Mouse (Mus musculus) Patski (cell line): ENCODE results near the gene Tmem92. TPM values are rescaled to one million over a fixed set of nuclear protein-coding genes. Genes with fewer than 3 reads are reported as not detected.

Experiments
- ATAC-seq: fragments of 100-300 bp; one replicate; pipeline ENCODE4 v1.8.0; 2021
- CTCF ChIA-PET: fragments of 350-600 bp; sonication (Branson Sonifier 250); formaldehyde crosslinking; loops from one replicate; lab custom pipeline; 2022; ENCODE audit warnings: inconsistent platforms; lab: Charles Lee
- POLR2A ChIA-PET: fragments of 350-600 bp; sonication (Branson Sonifier 250); formaldehyde crosslinking; loops from one replicate; lab custom pipeline; 2022; ENCODE audit warnings: antibody characterized with exemption, inconsistent platforms; lab: Charles Lee
- DNase-seq: peaks from one replicate; pipeline ENCODE4 v3.0.0-alpha.2; 2011; ENCODE audit warnings: low read depth, low spot score
- H3K27me3 ChIP-seq: fragments of 371-371 bp; one replicate; pipeline ENCODE4 v1.5.1; 2021
- CTCF ChIP-seq: fragments of 100-300 bp; IDR thresholded peaks from one replicate; pipeline ENCODE4 v1.5.1; 2021
- in situ Hi-C: fragments of 300-500 bp; cut with MboI; formaldehyde crosslinking; loops from 3 replicates; pipeline ENCODE4 v1.11.1; 2018; ENCODE audit warnings: low pct_unique_long_range_greater_than_20kb, mixed read lengths
- polyA plus RNA-seq: library from polyadenylated mRNA; unstranded; gene quantifications from one replicate; pipeline ENCODE4 v1.2.3, GENCODE M21; 2021

The Tmem92 gene
- polyA plus RNA-seq, 1 experiment from 2014 or later: not detected

- peak; percentile 85 for TF ChIP-seq CTCF
- DNase-seq (no peak), ATAC-seq (no peak)
- in situ Hi-C loops: no loop called here
- POLR2A ChIA-PET: no interaction called here
- CTCF ChIA-PET: interaction anchor here (0.6 to 2.8 kb wide), 13 partner anchors 10 to 206 kb away, joined by 3 to 33 read pairs (median 4); partner anchors contain the start of genes Cdc34b and Xylt2
- H3K27me3 ChIP-seq: no peaks in the 10 kb centered on the region
Measured at GRCm38 (mm10) chr11:94730261-94730660, 52.2 kb downstream of the Tmem92 start.

DNA sequence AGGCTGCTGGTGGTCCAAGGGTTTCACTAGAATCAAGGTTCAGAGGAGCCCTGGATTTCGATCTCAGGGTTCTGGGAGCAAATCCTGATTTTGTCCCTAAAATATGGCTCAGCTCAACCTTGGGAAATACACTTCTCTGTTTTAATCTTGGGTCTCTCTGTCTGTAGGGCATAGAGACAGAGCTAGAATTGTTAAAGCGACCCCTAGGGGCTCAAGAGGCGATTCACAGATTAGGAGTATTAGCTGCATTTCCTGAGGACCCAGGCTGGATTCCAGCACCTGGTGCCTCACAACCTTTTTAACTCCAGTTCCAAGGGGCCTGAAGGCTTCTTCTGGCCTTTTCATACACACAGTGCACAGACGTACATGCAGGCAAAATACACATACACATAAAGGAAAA lies 52.9 kb downstream of the Tmem92 start:
- DNase-seq (no peak), ATAC-seq (no peak)
- ChIA-PET CTCF (interaction anchor here (0.6 to 2.8 kb wide), 13 partner anchors 10 to 207 kb away, joined by 3 to 33 read pairs (median 4); partner anchors contain the start of genes Cdc34b and Xylt2), POLR2A (no interaction called here)
- H3K27me3 ChIP-seq: no peaks in the 10 kb centered on the region
- TF ChIP-seq CTCF: peak; percentile 34
- in situ Hi-C loops: no loop called here

DNA sequence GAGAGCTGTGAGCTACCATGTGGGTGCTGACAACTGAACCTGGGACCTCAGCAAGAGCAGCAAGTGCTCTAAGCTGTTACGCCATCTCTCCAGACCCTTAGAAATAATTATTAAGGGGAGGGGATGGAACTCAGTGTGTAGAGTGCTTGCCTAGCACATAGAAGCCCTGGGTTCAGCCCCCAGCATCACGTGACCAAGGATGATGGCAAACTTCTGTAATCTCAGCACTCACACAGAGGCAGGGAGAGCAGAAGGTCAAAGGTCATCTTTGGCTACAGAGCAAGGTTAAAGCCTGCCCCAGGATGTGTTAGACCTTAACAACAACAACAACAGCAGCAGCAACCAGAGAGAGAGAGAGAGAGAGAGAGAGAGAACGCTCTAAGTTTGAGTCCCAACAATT lies 54.0 kb downstream of the Tmem92 start:
- ChIA-PET POLR2A (interaction anchor here (1.0 kb wide), 1 partner anchor 9 kb away, joined by 3 read pairs; no protein-coding TSS in a partner anchor), CTCF (interaction anchor here (1.0 to 1.3 kb wide), 2 partner anchors 9 to 18 kb away, joined by 3 read pairs; no protein-coding TSS in a partner anchor)
- in situ Hi-C loops: no loop called here
- ATAC-seq (no peak), DNase-seq (no peak)
- no peak for TF ChIP-seq CTCF
- peaks cover 3% of the 10 kb centered on the region for H3K27me3 ChIP-seq

DNA sequence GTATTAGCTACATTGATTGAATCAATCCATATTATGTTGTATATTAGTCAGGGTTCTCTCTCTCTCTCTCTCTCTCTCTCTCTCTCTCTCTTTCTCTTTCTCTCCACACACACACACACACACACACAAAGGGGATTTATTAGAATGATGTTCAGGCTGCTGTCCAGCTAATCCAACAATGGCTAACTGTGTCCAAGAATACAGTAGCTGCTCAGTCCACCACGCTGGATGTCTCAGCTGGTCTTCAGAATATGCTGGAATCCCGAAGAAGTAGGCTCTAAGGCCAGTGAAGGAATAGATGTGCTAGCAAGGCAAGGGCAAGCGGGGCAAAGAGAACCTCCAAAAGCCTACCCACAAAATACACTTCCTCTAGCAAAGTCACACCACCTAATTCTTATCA lies 55.2 kb downstream of the Tmem92 start:
- H3K27me3 ChIP-seq: peaks cover 3% of the 10 kb centered on the region
- in situ Hi-C loops: no loop called here
- ChIA-PET POLR2A (interaction anchor here (0.6 kb wide), 1 partner anchor 14 kb away, joined by 3 read pairs; the partner anchor contains the start of gene Cdc34b), CTCF (interaction anchor here (1.3 kb wide), 1 partner anchor 7 kb away, joined by 3 read pairs; no protein-coding TSS in a partner anchor)
- DNase-seq (no peak), ATAC-seq (no peak)
- TF ChIP-seq CTCF: no peak

Other genes starting within 250 kb of the Tmem92 start
- gene Rsad1, start 233.4 kb downstream of the Tmem92 start, polyA plus RNA-seq: 11.4 TPM
- gene Chad, start 217.7 kb downstream of the Tmem92 start, polyA plus RNA-seq: 0.04 TPM
- gene Acsf2, start 180.8 kb downstream of the Tmem92 start, polyA plus RNA-seq: 6.5 TPM
- gene Lrrc59, start 152.9 kb downstream of the Tmem92 start, polyA plus RNA-seq: 157 TPM
- gene Mrpl27, start 128.9 kb downstream of the Tmem92 start, polyA plus RNA-seq: 54.1 TPM
- 6.9 TPM for gene Eme1, start 128.7 kb downstream of the Tmem92 start, polyA plus RNA-seq
- 34.5 TPM for gene Xylt2, start 105.2 kb downstream of the Tmem92 start, polyA plus RNA-seq
- not detected for gene Gm11541, start 78.2 kb downstream of the Tmem92 start, polyA plus RNA-seq
- 2.2 TPM for gene Cdc34b, start 40.9 kb downstream of the Tmem92 start, polyA plus RNA-seq
- 2.2 TPM for gene Col1a1, start 153.5 kb upstream of the Tmem92 start, polyA plus RNA-seq
- not detected for gene Hils1, start 184.9 kb upstream of the Tmem92 start, polyA plus RNA-seq
- 0.47 TPM for gene Sgca, start 193.6 kb upstream of the Tmem92 start, polyA plus RNA-seq
- gene Ppp1r9b, start 208.3 kb upstream of the Tmem92 start, polyA plus RNA-seq: 70.2 TPM
- 32.3 TPM for gene Samd14, start 227.2 kb upstream of the Tmem92 start, polyA plus RNA-seq